Mouse (Mus musculus) cerebellum, adult 2 months (tissue): Measurements from ENCODE around the gene St8sia1.

ENCODE experiments used
- CTCF ChIP-seq: fragments of 200-500 bp; IDR thresholded peaks from 2 replicates; pipeline ENCODE4 v1.5.1; 2011; ENCODE audit warnings: low read depth, mild to moderate bottlenecking, control low read depth, low read length, moderate library complexity, borderline replicate concordance; ENCODE audit not compliant: insufficient read depth
- POLR2A ChIP-seq: fragments of 200-500 bp; IDR thresholded peaks from 2 replicates; pipeline ENCODE4 v1.6.1; 2011; ENCODE audit warnings: low read length, control low read depth, borderline replicate concordance; ENCODE audit not compliant: insufficient read depth

DNA sequence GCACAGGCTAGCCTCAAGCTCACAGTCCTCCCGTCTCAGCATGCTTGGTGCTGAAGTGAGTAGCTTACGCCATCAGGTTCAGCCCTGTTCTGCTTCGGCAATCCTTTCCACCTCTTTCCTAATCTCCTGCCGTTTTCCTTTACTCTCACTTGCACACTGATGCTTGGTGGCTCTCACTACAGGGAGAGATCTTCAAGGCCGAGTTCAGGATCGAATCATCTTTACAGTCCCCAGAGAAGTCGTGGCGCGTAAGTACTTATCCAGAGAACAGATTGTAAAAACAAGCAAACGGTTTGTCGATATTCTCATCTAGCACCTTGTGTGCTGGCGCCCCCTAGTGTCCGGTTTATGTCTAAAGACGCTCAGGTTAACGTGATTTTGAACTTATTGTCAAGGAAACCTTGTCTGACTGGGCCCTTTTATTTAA lies 149.7 kb downstream of the St8sia1 start:
- TF ChIP-seq POLR2A = peak; percentile 17; the same call in 1 of the 2 replicates
- TF ChIP-seq CTCF = peak; percentile 73; the same call in 1 of the 2 replicates
